Mouse (Mus musculus) spleen, postnatal 10 days (tissue): ENCODE measurements around the gene Nin.
"Not testable (repeated sequence)": the region's sequence is repeated elsewhere in the genome, so short reads cannot be mapped to it uniquely, and the experiment has no call there.

Source experiments
- DNase-seq, 2 experiments: peaks; one replicate each; pipeline ENCODE4 v3.0.0; 2021 to 2022; ENCODE audit warnings: low spot score in 2 of 2

Nin gene

DNA sequence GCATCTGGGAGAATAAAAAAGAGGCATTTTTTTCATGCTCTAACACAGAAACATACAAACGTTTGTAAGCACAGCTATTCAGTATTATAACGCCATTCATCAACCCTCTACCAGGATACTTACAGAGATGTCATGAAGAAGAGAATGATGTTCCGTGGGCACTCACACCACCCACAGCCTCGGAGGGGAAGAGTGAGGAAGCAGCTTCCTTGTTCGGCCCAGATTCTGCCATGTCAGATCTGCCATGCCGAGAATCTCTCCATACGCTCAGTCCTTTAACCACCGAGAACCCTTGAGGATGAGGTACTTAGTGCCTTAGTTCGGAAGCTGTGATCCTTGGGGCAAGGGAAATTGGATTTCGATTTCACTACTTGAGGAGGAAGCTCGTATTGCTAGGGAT lies at the start of gene Nin:
Nin (minus strand) TSS at position 367 of the 400 bp plus-strand sequence.
- no peak for DNase-seq

DNA sequence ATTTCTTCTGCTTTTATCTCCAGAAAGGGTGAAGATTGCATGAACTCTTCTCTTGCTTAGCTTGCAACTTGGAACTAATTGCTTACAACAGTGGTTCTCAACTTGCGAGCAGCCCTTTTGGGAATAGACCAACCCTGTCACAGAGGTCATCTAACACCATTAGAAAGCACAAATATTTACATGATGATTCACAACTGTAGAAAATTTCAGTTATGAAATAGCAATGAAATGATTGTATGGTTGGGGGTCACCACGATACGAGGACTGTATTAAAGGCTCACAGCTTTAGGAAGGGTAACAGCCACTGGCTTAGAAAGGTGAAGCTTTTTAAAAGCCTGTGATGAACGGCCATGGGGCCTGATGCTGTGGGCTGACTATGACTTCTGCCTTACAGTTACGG lies 47.5 kb upstream of the Nin start:
- no peak for DNase-seq

DNA sequence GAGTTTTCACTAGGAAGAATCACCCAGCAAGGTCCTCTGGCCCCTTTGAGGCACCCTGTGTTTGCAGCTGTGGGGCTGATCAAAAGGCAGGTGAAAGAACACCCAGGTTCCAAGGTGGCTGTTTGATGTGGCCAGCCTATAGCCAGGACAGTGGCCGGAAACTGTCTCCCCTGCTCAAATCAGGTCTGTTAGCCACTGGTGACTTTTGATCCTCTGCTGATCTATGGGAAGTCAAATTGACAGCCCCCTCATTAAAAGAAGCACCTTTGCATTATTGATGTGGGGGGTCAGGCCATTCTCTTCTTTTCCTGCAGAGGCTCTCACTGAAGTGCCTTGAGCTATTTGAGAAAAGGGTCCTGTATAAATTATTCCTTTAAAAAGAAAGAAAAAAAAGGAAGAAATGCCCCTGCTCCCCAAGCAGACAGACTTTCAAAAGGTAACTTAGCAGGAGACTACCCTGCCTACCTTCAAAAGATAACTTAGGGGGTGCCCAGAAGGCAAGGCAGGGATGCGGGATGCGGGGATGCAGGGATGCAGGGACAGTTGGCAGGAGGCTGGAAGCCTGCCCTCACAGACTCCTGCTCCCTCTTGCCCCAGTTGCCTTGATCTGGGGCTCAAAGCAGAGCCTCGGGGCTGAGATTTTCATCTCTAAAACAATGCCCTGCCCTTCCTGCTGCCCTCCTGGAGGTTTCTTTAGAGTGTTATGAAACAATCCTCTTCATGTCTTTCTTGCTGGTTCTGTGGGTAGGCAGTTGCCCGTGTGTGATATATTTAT lies 44.0 kb upstream of the Nin start:
- no peak for DNase-seq

DNA sequence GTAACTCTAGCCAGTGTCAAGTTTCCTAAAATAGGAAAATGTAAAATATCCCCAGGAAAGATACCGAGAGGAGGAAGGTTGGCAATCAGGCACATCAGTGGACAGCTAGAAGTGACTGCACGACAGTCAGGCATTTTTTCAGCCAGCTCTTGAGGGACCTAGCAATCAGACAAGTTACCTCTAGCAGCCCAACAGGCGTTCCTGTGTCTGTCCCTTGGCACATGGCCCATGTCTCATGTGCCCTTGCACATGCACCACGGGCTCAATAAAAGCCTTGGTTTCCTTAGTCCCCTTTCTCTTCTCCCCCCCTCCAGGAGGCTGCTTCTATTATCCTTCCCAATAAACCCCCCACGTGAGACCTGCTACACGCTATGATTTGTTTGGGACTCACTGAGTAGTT lies 42.7 kb upstream of the Nin start:
- no peak for DNase-seq

DNA sequence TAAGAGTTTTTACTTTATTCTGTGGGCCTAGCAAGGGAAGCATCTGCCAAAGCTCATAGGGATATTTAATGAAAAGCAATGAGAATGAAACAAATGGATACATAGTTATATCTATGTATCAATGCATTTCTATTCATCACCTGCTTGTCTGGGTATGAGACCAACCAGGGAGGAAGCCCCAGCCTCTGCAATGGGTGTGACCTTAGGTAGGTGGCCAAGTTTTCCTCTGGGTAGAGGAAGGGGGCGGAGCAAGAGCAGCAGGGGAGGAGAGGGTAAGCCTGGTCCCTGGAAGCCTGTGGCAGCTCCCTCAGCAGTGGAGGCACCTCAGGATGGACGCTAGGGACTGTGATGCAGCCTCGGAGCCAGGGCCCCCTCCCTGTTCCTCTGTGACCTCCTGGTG lies 40.3 kb upstream of the Nin start, which contains the start of gene Abhd12b:
Abhd12b (plus strand) TSS at position 301 of the 400 bp plus-strand sequence.
- no peak for DNase-seq

DNA sequence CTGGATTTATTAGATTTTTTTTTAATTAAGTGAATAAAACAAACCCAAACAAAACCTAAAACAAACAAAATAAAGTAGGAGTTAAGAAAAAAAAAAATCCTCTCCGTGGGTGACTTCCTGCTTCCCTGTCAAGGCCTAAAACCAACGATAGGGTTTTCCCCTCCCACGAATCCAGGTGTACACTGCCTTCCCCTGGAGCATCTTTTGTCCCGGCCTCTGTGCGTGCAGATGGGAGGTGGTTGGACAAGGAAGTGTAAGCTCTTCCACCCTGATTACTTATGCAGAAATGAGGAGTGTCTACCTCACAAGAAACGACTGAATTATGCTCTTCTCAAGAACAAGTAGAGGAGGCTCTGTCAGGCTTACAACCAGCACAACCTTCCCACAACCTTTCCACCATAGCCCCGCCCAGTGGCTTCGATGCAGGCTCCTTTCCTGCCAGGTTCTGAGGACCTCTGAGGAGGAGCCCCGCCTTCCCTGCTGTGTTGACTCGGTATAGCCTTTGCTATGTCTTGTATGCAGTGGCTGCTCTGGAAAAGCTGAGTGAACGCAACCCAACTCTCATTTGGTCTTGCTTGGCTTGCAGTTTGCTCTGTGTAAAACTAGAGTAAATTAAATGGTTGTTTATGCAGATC lies 35.2 kb upstream of the Nin start:
- DNase-seq = no peak

DNA sequence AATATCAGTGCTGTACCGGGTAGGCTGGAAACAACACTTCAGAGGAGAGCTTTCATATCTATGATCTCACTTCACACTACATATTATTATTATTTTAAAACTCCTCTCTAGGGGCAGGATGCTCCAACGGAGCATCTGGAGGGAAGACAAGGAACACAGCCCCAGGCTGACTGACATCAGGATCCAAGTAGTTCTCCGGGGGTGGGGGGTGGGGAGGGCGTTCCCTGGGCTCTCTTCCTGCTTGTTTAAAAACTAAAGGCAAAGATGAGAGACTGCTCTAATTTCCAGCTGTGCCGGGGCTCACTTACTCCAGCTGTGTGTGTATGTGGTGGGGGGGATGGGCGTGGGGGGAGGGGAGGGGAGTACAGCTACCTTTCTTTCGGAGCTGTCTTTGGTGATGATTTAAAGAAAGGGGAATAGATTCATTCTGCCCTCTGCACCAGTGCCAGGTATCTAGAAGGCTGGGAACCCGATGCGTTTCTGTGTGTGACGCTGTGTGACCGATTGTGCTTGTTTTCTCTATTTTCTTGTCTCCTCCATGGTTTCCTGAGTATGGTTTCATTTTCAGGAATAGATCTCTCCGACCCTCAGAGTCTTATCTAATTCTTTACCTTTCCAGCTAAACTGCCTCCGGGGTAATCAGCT lies 34.6 kb upstream of the Nin start:
- no peak for DNase-seq

DNA sequence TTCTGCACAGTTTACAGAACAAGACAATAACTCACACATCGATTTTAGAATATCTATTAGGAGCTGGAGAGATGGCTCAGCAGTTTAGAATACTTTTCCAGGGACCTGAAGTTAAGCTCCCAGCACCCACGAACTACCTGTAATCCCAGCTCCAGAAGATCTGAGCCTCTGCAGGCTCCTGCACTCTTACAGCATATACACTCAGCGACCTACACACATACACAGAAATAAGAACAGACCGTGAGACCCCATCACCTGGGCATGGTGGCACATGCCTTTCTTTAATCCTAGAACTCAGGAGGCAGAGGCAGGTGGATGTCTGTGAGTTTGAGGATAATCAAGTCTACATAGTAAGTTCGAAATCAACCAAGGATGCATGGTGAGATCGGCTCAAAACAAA lies 32.1 kb upstream of the Nin start:
- DNase-seq = no peak

DNA sequence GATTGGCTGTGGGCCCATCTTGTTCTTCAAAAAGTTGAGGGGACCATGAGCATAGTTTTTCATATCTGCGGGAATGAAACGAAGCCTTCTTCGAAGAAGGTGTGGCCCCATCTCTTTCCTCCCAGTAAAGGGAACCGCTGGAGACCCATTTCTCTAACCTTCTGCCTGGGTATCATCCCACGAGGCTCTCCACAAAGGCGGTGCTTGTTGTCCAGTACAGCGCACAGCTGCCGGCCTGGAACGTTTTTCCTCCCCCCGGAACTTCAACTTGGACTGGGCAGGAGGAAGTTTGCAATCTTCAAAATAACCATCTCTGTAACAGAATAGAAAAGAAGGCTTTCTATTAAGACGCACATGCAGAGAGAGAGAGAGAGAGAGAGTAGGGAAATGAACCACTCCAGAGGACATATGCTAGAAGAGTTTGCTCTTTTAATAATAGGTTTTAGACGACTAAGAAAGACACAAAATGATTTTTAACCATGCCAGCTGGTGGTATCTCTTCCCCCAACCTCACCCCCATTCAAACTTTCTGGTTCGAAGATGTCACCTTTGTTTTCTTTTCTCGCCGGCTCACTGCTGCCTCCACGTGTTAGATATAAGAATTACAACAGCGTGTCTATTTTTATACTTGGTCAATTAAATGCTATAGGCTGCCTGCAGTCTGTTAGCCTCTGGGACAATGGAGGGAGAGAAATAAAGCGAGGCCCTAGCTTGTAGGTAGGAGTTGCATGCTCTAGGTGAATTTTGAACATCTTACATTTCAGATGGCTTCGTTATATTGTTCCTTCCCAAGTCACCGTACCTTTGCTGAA lies 31.3 kb upstream of the Nin start:
- peak; percentile 38 to 67 for DNase-seq

DNA sequence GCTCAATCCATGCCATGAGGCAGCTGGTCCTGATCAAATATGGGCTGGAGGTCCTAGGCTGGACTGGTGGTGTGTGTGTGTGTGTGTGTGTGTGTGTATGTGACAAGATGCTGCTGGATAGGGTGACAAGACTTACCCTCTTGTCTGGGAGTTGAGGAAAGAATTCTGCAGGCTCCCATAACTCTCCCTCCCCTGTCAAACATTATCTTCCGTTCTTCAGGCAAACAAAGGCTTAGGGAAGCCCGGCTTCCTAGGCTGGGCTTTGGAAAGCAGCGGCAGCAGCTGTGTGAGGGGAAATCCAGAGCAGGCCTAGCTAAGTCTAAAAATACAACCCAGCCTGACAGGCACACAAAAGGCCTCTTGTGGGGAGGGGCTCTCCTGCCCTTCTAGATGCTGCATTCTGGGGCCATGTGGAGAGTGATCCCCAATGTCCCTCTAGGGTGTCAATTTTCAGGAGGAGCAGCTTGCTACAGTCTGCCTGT lies 30.6 kb upstream of the Nin start:
- not testable (repeated sequence) for DNase-seq

DNA sequence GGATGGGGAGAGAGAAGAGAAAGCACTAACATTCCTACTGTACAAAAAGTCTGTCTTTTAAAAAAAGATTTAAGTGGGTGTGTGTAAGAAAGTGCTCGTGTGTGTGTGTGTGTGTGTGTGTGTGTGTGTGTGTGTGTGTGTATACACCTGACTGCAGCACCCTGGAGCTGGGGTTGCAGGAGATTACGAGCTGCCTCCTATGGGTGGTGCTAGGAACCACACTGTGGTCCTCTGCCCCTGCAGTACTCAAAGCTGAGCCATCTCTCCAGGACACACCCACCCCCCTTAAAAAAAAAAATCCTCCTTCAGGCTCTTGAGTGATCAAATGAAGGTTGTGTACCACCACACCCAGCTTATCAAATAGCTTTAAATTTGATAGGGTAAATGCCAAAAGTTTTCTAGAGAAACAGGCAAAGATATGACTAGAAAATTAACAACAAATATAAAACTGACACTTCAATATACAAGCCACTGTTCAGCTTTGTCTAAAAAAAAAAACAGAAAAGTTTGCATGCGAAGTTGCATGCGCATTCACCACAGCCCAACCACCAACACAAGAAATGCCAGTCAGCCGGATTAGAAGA lies 27.6 kb upstream of the Nin start:
- DNase-seq = no peak

DNA sequence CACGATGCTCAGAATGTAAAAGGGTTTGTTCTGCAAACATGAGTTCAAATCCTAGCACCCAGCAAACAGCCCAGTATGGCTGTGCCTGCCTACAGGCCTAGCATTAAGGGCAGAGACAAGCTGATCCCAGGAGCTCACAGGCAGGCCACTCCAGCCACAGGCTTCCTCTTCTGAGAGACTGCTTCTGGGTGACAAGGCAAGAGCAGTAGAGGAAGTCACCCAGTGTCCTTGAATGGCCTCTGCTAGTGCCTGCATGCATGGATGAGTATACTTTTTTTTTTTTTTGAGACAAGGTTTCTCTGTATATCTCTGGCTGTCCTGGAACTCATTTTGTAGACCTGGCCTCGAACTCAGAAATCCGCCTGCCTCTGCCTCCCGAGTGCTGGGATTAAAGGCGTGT lies 27.0 kb upstream of the Nin start:
- peak in 1 of 2 experiments; percentile 48 for DNase-seq

DNA sequence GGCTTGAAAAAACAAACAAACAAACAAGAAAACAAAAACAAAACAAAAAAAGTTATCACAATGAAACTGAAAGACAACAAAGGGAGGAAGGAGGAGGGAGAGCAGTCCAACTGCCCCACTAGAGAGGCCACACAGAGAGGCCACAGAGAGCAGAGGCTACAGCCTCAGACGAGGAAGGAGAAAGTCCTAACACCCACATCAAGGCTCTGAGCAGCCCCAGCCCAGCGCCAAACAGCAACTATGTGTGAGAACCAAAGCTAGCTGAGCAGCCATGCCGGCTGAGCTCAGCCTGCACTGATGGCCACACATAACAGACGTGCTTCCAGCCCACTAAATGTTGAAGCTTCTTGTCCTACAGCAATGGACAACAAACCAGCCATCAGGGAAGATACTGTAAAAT lies 26.4 kb upstream of the Nin start:
- no peak for DNase-seq

DNA sequence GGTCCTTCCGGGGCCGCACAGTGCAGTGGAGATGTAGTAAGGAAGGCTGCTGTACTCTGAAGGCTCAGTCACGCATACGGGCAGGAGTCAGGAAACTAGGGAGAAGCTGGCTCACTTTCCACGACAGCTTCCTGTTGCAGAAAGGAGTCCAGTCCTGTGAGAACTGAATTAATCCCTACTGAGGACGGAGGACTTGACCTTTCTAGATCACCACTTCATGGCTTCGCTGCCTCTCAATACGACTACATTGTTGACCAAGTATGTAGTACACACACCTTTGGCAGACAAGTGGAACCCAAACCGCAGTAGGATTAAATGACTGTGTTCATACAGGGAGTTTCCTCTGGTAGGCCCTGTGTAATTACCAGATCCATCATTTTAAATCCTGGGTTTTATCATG lies 24.1 kb upstream of the Nin start:
- no peak for DNase-seq

DNA sequence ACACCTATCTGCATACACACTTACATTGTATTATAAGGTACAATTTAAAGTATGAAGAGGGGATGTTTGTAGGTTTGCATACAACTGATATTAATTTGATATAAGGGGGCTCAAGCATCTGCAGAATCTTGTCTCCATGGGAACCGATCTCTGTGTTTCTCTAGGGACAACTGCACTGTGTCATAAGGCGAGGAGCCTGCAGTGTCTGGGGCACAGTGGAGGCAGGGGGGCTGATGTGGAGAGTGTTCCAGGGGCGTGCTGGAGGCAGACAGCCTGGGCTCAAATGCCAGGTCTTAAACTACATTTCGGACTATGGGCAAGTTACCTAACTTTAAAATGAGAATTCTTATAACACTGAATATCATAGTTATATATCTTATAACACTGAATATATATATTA lies 23.6 kb upstream of the Nin start:
- DNase-seq = no peak

DNA sequence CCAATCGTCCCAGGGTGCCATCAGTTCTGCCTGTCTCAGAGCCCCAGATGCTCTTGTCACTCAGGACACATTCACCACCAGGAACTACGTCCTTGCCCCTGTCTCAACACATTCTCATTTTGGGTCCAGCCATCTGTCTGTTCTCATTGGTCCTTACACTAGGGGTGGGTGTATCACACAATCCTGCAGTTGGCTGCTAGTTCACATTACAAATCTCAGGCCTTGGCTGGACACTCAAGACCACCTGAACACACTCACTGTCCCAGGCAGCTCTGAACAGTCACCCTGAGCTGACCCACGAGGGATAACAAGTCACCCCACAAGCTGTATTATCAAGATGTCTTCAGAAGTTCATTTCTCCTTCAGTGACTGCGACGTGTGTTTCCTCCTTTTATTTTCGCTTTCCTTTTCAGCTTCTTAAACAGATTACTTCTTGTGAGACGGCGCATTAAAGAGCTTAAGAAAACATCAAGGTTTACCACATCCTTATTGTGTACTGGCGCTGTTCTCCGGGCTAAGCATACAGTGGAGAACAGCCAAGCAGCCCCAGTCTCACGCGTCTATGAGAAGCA lies 22.8 kb upstream of the Nin start:
- DNase-seq = peak; percentile 35 to 45

DNA sequence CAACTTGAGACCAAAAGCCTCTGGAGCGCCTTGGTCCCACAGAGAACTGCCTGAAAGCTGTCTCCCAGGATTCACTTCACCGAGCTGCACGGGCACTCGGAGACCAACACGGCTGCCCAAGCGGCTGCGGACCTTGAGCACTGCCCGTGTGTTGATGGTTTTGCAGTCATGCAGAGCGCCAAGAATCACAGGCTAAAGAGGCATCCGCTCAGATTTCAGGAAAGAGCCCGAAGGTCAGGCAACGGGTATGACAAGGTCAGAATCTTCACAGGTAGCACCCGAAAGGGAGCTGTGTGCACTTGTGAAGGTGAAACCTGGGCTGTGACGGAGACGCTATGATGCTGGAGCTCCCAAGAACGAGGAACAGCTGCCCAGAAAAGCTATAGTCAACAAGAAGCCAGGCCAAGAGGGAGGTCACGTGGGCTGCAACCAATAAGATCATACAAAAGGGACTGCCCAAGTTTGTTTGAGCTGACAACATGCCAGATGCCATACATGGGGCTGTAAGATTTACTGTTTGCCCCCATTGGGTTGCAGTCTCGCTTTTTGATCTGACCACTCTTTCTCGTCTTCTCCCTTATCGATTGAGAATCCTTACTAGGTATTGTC lies 21.2 kb upstream of the Nin start:
- no peak for DNase-seq

DNA sequence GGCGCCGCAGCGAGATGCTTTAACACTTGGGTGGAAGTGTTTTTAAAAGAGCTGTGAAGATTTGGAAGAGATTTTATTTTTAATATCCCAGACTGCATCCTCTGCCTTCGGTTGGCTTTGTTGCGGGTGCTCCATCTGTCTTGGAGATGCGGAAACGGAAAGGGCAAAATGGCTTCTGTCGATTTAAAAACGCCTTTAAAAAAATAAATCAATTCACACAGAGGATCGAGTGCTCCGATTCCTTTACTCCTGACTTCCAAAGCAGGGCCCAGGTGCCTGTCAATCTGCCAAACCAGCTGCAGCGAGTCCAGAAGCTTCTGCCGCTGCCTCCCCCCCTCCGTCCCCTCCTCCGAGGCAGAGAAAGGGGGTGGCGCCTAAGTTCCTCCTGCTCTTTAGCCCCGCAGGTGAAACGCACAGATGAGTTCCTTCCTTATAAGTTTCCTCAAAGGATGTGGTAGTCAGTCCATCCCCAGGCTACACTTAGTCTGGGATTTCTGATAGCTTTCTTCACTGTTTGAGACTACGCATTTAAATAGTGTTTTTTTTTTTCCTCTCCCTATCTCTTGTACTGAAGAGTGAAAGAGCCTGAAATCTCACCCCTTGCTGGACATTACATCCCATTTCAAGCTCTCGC lies 17.6 kb upstream of the Nin start:
- no peak for DNase-seq

DNA sequence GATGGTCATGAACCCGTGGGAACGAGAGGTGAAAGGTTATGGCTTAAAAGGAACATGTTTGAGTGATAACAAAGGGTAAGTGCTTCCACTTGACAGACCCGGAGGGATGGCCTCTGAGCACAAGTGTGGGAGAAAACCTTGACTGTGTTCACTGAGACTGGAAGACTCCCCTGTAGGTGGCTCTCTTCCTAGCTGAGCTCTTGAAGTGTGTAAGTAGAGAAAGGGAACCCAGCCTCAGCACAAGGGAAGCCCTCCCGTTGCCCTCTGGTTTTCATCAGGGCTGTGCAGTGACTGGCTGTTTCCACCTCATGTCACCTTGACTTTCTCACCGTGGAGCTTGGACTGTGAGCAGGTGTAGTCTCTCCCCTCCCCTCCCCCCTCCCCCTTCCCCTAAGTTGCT lies 15.6 kb upstream of the Nin start:
- DNase-seq = no peak

DNA sequence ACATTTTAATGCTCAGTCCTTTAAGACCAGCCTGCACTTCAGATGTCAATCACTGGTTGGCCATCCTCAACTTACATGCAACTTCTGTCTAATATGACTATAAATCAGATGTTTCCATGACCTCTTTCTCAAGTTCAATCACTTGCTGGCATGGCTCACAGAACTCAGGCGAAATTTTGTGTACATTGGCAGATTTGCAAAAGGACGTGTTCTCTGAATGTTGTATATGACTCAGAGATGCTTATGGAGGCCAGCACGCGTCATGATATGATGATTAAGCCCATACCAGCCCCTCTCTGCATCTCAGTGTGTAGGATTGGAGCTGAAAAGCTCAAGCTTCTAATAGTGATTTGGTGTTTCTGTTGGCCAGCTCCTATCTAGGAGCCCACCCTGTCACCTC lies 13.1 kb upstream of the Nin start:
- DNase-seq = no peak
